Mouse (Mus musculus): ENCODE measurements around the gene Naaladl2.
"Not testable (repeated sequence)": the region's sequence is repeated elsewhere in the genome, so short reads cannot be mapped to it uniquely, and the experiment has no call there.

Naaladl2 gene

DNA sequence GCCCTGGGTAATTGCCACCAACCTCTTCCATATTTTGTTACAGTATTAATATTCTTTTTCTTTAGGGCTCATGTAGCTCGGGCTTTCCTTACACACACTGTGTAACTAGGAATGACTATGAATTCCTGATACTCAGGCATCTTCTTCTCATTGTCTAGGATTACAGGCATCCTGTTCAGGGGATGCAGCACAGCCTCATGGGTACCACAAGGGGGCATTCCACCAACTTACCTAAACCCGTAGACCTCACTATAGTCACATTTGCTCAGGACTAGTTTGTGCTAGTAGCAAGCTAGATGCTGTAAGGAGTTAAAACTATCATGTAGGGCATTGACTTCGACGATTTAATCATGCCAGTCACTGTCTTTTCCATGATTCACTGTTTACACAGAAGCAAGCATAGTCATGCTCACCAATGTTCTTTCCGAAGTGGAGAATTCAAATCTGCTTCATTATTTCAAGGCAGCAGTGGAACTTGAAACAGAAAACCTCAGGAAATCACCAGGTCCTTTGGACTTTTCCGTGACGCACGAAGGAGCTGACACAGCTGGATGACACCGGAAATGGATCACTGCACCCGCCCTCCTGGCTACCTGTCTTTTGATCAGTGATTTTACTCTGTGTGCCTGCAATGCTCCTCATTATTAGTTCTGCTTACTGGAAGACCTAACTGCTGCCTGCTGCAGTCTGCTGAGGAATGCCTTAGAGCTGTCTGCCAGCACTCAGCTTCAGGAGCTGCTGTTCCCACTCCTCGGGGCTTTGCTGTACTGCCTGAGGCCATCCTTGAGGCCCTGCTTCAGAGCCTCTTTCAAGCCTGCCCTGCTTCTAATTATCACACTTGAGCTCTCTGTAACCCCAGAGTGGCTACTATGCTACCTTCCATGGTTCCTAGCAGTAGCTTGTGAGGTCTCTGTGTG is 822.3 kb downstream of the Naaladl2 start:
- no peak for DNase-seq (ENCODE audit: low spot score)

DNA sequence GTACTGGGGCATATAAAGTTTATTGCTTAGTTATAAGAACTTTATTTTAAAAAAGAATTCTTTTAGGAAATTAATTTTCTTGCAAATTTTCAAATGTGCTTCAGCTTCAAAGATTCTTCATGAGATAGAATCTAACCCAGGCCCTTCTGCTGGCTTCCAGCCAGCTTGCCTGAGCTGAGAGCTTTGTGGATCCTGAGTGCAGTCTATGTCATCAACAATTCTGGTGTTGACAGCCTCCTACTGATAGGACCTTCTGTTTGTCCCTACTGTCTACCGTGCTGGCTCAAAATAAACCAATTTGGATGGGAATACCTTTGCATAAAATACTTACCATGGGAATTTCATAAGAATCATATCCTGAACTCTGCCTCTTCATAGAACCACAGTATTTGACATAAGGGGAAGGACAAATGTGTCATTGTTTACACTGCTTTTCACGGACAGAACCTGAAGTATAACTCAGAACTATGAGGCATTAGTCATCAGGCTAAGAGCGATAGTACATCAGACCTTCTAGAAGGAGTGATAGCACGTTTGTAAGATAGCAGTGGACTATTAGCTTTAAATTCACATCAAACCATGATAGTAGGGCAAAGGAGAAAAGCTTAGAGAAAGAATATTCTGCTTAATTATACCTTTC is 829.3 kb downstream of the Naaladl2 start:
- DNase-seq (ENCODE audit: low spot score) = no peak

DNA sequence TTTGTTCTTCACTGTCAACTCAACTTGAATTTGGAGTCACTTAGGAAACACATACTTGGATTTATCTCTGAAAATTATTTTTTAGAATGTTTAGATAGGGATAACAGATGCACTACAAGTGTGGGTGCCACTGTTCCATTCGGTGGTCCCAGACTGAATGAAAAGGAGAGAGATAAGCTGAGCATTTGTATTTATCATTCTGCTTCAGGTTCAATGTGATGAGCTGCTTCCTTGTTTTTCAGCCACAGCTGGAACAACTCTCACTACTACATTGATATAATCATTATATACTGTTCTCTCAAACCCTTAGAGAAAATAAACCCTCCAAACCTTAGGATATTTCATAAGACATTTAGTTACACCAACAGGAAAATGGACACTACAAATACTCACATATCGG is 918.6 kb downstream of the Naaladl2 start:
- DNase-seq (ENCODE audit: low spot score) = no peak

DNA sequence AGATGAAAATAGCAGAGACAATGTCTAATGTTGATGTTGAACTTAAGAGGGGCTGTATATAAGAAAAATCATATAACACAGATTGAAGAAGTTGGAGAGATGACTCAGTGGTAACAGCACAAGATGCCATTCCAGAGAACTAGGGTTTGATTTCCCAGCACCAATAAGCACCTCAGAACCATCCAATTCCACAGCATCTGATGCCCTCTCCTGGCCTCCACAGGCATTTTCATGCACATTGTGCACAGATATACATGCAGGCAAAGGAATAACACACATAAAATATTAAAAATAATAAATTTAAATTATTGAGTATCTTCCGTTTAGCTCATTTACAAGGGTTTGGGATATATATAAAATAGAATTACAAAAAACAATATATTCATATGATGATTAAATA is 926.6 kb downstream of the Naaladl2 start:
- DNase-seq (ENCODE audit: low spot score) = no peak

DNA sequence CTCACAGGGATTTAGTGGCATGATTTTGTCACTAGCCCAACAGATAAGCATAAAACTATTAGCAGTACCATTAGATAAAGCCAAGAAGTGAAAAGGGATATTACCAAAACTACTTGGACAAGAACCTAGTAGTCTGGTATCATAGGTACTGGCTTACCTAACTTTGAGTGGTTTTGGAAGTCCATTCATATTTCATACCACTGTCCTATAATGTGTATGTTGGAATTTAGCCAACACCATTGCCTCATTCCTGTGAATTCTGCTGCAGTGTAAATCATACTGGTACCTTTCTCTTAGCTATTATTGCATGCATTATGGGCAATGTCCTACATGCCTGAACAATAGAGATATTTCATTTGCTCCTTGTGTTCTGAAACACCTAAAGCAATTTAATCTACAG is 977.5 kb downstream of the Naaladl2 start:
- DNase-seq (ENCODE audit: low spot score) = no peak

DNA sequence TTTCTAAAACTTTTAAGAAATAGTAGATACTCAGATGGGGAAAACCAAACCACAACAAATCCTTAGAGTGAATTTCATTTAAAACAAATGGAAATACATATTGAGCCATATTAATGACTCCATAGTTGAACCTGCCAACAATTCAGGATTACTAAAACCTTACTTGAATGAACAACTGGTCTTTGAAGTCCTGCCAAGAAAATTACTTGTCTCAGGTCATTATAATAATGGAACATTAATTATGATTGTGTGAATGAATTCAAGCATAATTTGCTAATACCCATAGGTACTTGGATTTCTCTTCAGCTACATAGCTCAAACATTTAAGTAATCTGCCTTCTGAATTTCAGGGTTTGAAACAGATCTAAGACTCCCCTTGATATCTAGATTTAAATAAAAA is 980.1 kb downstream of the Naaladl2 start:
- DNase-seq (ENCODE audit: low spot score) = no peak

DNA sequence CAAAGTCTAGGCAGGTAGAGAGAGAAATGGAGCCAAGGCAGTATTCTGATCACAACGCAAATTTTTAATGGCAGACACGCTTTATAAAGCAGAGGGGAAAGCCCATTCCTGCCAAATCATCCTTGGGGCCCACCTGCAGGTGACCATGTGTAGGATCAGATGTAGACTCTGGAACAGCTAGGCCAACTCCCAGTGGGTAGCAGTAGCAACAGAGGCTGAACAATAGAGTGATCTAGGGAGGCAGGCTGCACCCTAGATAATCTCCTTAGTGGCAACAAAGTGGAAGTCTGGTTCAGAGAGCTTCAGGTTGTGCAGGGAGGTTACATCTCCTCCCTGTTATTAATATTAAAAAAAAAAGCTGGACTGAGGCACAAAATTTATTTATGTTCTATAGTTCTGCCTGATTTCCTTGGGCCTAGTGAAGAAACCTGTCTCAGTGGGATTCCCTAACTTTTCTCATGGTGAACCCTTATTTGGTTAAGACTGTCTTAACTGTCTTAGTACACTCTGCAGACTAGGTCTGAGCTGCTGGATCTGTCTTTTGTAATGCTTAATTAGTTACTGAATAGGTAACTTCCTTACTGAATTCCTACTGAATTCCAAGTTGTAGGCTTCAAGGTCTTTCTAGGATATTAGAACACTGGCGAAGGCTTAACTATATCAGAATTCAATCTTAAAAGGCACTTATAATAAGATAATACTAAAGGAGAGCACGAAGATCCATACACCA is 992.8 kb downstream of the Naaladl2 start:
- DNase-seq (ENCODE audit: low spot score) = not testable (repeated sequence)

DNA sequence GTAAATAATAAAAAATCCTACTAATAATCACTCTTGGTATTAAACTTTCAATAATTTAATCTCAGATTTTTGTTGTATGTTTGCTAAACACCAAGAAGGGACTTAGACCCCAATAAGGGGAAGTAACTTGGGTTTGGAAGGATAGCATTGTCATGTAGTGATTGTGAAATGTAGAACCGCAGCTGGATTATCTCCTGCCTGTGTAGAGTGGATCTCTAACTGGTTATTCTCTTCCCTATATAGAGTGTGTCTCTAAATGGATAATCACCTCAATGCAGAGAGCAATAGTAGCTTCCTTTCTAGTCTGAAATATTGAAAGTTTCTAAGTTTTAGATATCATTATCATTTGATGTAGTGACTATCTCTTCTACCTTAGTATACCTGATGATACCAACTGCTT is 1001.3 kb downstream of the Naaladl2 start:
- no peak for DNase-seq (ENCODE audit: low spot score)

DNA sequence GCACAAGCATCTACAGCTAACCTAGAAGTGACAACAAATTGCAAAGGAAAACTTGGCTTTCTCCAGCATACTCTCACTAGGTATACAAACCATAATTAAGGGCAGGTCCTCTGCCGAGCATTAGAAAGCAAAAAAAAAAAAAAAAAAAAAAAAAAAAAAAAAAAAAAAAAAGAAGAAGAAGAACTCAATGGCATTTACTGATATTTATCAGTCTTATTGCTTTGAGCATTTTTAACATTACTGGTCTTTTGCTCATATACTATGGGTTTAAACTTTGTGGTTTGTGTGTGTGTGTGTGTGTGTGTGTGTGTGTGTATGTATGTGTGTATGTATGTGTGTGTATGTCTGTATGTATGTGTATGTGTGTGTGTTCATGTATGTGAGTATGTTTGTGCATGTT is 1006.1 kb downstream of the Naaladl2 start:
- DNase-seq (ENCODE audit: low spot score) = no peak

DNA sequence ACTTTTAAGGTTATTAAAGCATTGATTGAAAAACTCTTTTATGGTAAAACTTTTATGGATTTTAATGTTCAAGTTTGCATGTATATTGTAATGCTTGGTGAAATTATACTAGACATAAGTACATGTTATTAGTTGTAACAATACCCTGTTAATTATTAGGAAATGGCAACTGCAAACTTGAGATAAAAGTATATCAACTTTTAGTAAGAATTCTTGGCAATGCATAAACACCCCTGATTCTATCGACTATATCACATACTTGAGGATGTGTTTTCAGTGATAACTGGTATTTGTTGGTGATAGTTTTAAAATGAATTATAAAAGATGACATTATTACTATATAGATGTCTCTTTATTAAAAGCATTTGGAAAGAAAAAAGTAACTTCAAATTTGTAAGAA is 1017.9 kb downstream of the Naaladl2 start:
- DNase-seq (ENCODE audit: low spot score) = no peak

DNA sequence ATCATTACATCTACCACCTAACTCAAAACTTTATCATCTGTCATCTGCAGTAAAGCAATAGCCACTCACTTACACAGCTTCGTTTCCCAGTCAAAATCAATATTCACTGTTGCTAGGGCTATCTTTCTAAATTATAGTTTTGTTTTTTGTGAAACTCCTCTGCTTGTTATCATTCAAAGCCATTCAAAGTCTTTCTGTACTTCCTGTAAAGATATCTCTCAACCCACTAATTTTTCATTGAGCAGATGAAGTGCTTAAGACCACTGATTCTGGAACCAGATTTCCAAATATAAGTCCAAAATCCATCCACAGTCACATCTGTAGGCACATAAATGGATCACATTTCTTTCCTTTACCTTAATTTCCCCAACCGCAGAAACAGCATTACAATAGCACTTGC is 1020.0 kb downstream of the Naaladl2 start:
- DNase-seq (ENCODE audit: low spot score) = no peak

DNA sequence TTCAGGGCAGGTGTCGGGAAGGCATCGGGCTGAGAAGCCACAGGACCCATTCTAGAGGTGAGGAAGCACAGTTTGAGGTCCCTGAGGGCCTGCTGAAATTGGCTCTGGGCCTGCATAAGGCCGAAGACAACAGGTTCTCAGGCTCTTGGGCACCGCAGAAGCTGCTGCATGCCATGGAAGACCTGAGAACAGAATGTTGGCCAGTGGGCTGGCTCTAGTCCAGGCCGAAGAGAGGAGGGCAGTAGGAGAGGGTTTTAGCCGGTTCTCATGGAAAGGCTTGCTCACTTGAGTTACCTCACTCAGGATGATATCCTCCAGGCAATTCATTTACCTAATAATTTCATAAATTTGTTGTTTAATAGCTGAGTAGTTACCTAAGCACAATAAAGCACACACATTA is 1025.9 kb downstream of the Naaladl2 start:
- no peak for DNase-seq (ENCODE audit: low spot score)

DNA sequence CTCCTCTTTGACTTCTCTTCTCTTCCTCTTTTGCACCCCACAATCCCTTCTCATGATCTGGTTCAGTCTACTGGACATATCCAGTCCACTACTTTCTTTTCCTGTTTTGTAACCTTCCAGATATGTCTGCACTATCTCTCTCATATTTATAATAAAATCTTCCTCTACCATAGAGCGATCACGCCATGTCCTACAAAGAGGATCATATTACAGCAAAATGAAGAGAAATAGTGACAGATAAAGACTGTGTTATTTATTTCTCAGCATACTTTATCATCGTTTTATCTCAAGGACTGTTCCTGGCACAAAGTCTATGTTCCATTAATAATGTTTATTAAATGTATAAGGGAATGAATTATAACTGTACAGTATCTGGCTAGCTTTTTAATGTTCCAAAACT is 1029.2 kb downstream of the Naaladl2 start:
- no peak for DNase-seq (ENCODE audit: low spot score)

DNA sequence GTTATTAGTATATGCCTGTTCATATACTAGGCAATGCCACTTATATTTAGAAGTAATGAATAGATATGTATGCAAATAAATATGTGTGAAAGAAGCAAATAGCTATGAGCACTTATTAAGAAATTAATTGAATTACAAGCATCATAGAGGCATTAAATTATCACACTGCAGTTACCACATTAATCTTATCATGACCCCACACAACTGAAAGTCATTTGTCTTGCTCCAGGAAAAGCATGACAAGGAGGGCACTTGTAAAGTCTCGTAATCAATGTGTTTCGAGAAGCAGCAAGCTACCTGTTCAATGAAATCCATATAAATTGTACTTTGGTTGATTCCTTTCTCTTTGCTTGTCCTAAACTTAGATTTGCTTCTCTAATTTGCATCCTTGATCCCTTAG is 1030.7 kb downstream of the Naaladl2 start:
- no peak for DNase-seq (ENCODE audit: low spot score)

DNA sequence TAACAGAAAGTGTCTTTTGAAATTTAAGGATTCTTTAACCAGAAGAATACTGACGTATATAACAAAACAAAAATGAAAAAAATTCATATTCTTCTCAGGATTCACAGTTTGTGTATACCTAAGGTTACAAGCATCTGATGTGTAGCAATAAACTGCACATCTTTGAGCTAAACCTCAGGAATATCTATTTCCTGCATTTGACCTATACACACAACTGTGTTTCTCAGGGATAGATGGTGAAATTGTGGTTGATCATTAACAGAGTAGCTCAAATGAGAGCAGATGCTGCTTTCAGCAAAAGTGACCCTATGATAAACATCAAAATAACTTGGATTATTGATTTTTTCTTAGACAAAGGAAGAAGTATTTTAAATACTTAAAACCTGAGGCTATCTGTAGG is 1037.7 kb downstream of the Naaladl2 start:
- DNase-seq (ENCODE audit: low spot score) = no peak

DNA sequence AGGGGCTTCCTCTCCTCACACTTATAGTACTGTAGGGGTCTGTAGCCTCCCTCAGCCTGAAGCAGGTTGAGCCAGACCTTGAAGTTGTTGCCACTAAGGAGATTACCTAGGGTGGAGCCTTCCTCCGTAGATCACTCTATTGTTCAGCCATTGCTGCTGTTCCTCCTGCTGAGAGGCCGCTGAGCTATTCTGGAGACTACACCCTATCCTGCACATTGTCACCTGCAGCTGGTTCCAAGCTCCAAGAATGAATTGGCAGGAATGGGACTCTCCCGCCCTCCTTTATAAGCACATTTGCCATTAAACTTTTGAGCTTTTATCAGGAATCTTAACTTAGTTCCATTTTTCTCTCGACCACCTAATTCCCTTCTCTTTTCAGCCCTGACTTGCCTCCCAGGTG is 1064.3 kb downstream of the Naaladl2 start:
- DNase-seq (ENCODE audit: low spot score) = no peak

DNA sequence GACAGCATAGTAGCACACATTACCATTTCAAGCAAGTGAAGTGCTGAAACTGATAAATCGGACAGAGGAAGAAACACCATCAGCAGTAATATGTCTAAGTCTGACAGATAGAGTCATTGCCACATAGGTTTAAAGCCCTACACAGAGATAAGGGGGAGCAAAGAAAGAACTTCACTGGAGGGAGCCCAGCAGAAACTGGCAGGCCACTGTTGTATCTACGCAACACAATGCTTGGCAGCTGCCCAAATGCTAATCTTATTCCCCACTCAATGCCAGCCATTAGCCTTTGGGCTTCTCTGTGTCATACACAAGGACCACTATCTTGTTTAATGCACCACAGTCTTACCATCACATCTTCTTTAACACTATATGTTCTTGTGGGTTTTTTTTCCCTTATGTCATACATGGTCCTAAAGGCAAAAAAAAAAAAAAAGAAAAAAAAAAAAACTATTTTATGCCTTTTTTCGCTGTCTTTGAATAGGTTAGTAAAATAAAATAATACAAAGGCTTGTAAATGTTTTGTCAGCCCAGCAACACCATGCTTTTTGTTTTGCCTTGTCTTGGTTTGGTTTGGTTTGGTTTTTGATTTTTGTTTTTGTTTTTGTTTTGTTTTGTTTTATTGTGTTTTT is 1072.8 kb downstream of the Naaladl2 start:
- no peak for DNase-seq (ENCODE audit: low spot score)

DNA sequence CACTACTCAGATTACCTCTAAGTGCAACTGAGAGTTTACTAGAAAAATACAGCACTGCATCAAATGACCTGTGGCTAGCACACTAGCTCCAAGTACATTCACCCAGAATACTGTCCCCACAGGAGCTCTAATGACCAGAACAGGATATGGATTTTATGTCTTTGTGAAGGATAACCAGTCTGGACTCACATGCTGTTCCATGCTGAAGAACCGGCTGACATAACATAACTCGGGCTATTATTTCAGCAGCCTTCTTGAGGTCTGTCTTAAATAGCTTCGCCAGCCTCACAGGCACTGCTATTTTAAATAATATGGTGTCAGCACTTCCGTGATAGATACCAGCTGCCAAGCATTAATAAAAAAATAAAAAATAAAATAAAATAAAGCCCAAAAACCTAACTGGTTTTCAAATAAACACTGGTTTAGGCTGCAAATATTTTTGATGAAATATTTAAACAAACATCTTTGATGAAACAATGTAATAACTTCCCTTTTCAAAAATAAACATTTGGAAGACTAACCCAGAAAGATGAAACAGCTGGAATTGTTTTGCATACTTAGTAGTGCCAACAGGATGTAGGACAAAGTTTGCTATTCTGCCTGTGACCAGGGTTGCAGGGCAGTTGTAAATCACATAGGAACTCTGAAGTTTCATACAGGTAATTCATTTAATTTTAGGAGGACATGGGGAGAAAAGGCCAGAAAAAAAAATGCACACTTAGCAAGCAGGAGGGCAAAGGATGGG is 1073.5 kb downstream of the Naaladl2 start:
- DNase-seq (ENCODE audit: low spot score) = no peak

DNA sequence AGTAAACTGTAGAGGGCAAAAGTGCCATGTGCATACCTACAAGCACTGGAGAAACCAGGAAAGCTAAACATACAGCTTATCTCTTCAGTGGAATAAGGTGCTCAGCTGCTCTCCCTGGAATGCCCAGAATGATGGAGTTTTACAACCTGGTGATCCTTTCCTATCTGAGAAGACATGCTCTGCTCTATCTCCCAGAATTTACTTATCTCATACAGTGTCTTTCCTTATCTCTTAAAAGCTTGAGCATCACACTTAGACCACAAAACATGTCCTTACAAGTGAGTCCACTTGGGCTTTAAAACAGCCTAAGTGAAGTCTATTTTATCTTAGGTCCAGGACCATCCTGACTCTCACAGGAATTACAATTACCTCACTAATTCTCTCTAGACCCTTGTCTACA is 1095.8 kb downstream of the Naaladl2 start:
- no peak for DNase-seq (ENCODE audit: low spot score)

DNA sequence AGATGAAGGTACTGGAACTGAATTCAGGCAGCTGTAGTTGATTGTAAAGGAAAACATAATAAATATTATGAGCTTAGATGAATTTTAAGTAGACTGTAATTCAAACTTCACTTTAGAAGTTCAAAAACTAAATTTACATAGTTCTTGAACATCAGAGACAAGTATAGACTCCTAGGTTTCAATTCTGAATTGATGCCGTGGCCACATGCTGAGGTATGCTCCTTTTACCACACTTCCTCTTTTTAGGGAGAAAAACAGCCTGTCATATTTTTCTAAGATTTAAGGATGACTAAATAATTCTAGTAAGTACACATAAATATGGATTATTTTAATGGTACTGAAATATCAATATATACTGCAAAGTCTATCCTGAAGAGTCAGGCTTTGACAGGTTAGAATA is 1142.3 kb downstream of the Naaladl2 start:
- DNase-seq (ENCODE audit: low spot score) = no peak

DNA sequence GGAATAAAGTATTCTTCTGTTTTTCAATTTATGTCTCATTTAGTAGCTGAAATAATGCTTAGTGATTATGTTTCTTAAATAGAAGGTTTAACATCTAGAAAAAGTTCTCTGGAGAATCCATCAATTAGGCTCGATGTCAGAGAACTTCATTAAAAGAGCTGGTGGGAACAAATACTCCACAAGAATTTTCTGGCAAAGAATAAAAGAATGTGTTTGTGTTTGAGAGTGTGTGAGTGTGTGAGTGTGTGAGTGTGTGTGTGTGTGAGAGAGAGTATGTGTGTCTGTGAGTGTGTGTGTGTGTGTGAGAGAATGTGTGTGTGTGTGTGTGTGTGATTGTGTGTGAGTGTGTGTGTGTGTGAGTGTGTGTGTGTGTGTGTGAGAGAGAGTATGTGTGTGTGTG is 1170.3 kb downstream of the Naaladl2 start:
- DNase-seq (ENCODE audit: low spot score) = no peak
